ENCODE assay signal across 23 mouse cellular contexts in genomic region chr7:130158845-130159244, GRCm38 (mm10).
DNase-seq lines count a peak whose midpoint lies in the region.
"Had no signal": no experiment of that assay in that cellular context is flagged by ENCODE, and none has a peak within 500 bp of the region (broad histone marks: within the 10 kb centered on the region; RNA-seq: fewer than 3 reads in every experiment).

No protein-coding gene starts in this region.

- no peak overlapping the region for H3K4me3 ChIP-seq in heart, embryonic 10.5 days
- H3K4me3 ChIP-seq: embryonic facial prominence, embryonic 12.5 days; erythroblast, embryonic 14.5 days; forebrain, embryonic 10.5 days; forebrain, embryonic 12.5 days; forebrain, embryonic 15.5 days had no signal

- intact Hi-C loops in heart, postnatal 10 days (cut with DNase I) = no loop called here

- no peaks in the 10 kb centered on the region for H3K9me3 ChIP-seq in heart, embryonic 10.5 days
- H3K9me3 ChIP-seq: embryonic facial prominence, embryonic 12.5 days; forebrain, embryonic 10.5 days; forebrain, embryonic 12.5 days; forebrain, embryonic 15.5 days had no signal

- no peaks in the 10 kb centered on the region for H3K27me3 ChIP-seq in heart, embryonic 10.5 days (ENCODE audit: insufficient read depth, poor library complexity, severe bottlenecking)
- H3K27me3 ChIP-seq: embryonic facial prominence, embryonic 12.5 days; forebrain, embryonic 12.5 days; forebrain, embryonic 15.5 days; Patski had no signal

- peaks cover 6% of the 10 kb centered on the region for H3K36me3 ChIP-seq in heart, embryonic 10.5 days
- H3K36me3 ChIP-seq: G1E had no signal

- peak; percentile 62 for DNase-seq in adrenal gland, adult 2 months
- no peak for DNase-seq in adrenal gland, postnatal 25 days
- DNase-seq in adrenal gland, postnatal 10 days = peak; percentile 43
- no peak for DNase-seq in adrenal gland, postnatal 4 days (ENCODE audit: low spot score in 2 of 2)
- no peak for DNase-seq in heart, embryonic 10.5 days (ENCODE audit: low spot score)
- no peak for DNase-seq in heart, postnatal 10 days
- DNase-seq in adrenal gland, postnatal 14 days = peak; percentile 53
- DNase-seq in cerebellum, adult 11 months = no peak
- DNase-seq: B cell, adult 2 months; cerebellum, adult 18-20 months; cerebellum, adult 8-10 months; cerebellum, adult 9-11 months; cerebellum, postnatal 14 days; cerebellum, postnatal 36 days; embryo, embryonic 11 days; forebrain, postnatal 0 days had no signal

- 0 out of 2 replicates have a peak, but pooled peaks cover 10% of the 10 kb centered on the region for H3K4me1 ChIP-seq in heart, embryonic 10.5 days
- H3K4me1 ChIP-seq: forebrain, embryonic 10.5 days; forebrain, embryonic 12.5 days; forebrain, embryonic 15.5 days had no signal

- 0 out of 2 replicates have a peak overlapping the region, but pooled peaks have one; percentile 2 for H3K27ac ChIP-seq in heart, embryonic 10.5 days
- H3K27ac ChIP-seq: embryonic facial prominence, embryonic 12.5 days; forebrain, embryonic 10.5 days; forebrain, embryonic 12.5 days; forebrain, embryonic 15.5 days had no signal

- 54% methylated on average over 3 of the region's 3 CpGs for WGBS in heart, embryonic 10.5 days

Comparison
In these comparisons a context has a peak if more than half of its experiments do, and no peak if none do; other contexts are left out.
1. DNase-seq: peak in adrenal gland, adult 2 months (single experiment), adrenal gland, postnatal 10 days (single experiment) and adrenal gland, postnatal 14 days (single experiment); none in adrenal gland, postnatal 25 days (single experiment), adrenal gland, postnatal 4 days (0 of 2), heart, embryonic 10.5 days (single experiment), heart, postnatal 10 days (0 of 2) and cerebellum, adult 11 months (single experiment).